Mouse (Mus musculus) heart, adult 2 months (tissue): ENCODE results near the gene Strip2. TPM values are rescaled to one million over a fixed set of nuclear protein-coding genes. Genes with fewer than 3 reads are reported as not detected.

Experiments
- DNase-seq, 2 experiments: peaks; one replicate each; pipeline ENCODE4 v3.0.0; 2021
- H3K27ac ChIP-seq: fragments of 200-600 bp; 2 replicates; pipeline ENCODE4 v1.8.1; 2022
- H3K27me3 ChIP-seq: fragments of 200-500 bp; 2 replicates; pipeline ENCODE4 v1.6.1; 2012; ENCODE audit warnings: mild to moderate bottlenecking, low read length, inconsistent platforms, mixed read lengths; ENCODE audit not compliant: control insufficient read depth, insufficient read depth
- H3K36me3 ChIP-seq: fragments of 200-500 bp; 2 replicates; pipeline ENCODE4 v1.6.1; 2012; ENCODE audit warnings: low read length, inconsistent platforms; ENCODE audit not compliant: control insufficient read depth, insufficient read depth
- H3K4me1 ChIP-seq: fragments of 200-500 bp; 2 replicates; pipeline ENCODE4 v1.6.1; 2011; ENCODE audit warnings: low read length; ENCODE audit not compliant: control insufficient read depth, insufficient read depth
- H3K4me3 ChIP-seq: fragments of 200-600 bp; 2 replicates; pipeline ENCODE4 v1.8.1; 2022
- H3K79me2 ChIP-seq: fragments of 200-500 bp; replicated peaks from 2 replicates; pipeline ENCODE4 v1.6.1; 2012; ENCODE audit warnings: mild to moderate bottlenecking, inconsistent platforms, low read length, moderate library complexity, mixed read lengths; ENCODE audit not compliant: control insufficient read depth, insufficient read depth
- H3K9ac ChIP-seq: fragments of 200-500 bp; 2 replicates; pipeline ENCODE4 v1.6.1; 2012; ENCODE audit warnings: low read depth, mild to moderate bottlenecking, control low read depth, inconsistent platforms, low read length, mixed read lengths
- CTCF ChIP-seq: fragments of 200-600 bp; IDR thresholded peaks from 2 replicates; pipeline ENCODE4 v1.8.1; 2022; ENCODE audit warnings: antibody characterized with exemption, mild to moderate bottlenecking, moderate library complexity
- EP300 ChIP-seq: fragments of 200-500 bp; IDR thresholded peaks from 2 replicates; pipeline ENCODE4 v1.6.1; 2011; ENCODE audit warnings: low read depth, low read length, control low read depth; ENCODE audit not compliant: insufficient read depth
- POLR2A ChIP-seq: fragments of 200-500 bp; IDR thresholded peaks from 2 replicates; pipeline ENCODE4 v1.6.1; 2011; ENCODE audit warnings: mild to moderate bottlenecking, low read depth, low read length, control low read depth; ENCODE audit not compliant: insufficient read depth
- WGBS: fragments of 180-500 bp; shearing (Covaris S2); methylation state at CpG from one replicate; pipeline ENCODE4 v1.1.7; 2018; 5-methylcytosine and 5-hydroxymethylcytosine counted together
- intact Hi-C: fragments of 180-260 bp; cut with DNase I; formaldehyde crosslinking; loops from one replicate; pipeline ENCODE4 v1.15.1; 2025
- polyA plus RNA-seq: library from polyadenylated mRNA; depleted of rRNA; stranded (reverse); fragments of >200 nt; gene quantifications from 2 replicates; pipeline ENCODE4 v1.2.3, GENCODE M21; 2012
- total RNA-seq, 2 experiments: library from RNA; stranded (reverse); gene quantifications; 2 replicates each; pipeline ENCODE4 v1.2.3; 2021

Gene Strip2
- total and polyA plus RNA-seq, 3 experiments, result 24.2 to 49.8 (median 46.9) TPM

DNA sequence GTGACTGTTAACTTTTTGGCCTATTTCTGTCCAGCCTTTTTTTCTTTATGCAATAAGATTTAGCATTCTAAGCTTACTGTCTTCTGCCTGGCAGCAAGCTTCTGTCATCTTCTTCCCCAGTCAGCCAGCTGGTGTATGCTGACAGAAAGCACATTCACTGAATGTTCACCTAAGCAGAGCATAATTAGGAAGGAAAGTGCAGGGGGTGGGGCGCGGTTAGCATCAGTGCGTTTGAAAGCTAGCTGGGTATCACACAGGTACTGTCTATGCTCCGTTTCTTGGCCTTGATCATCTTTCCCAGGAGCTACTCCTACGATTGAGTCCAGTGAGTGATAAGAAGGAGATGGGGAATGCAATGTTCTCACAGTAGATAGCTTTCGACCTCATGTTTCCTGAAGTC is 13.9 kb downstream of the Strip2 start:
- WGBS, result 42% methylated on average over 6 of the region's 6 CpGs
- Histone ChIP-seq H3K79me2 (no peaks in the 10 kb centered on the region), H3K4me3 (no peak overlapping the region), H3K27ac (no peak overlapping the region), H3K27me3 (no peaks in the 10 kb centered on the region), H3K4me1 (no peaks in the 10 kb centered on the region), H3K36me3 (peaks cover 6% of the 10 kb centered on the region), H3K9ac (no peak overlapping the region)
- no peak for TF ChIP-seq POLR2A
- no peak for TF ChIP-seq EP300
- TF ChIP-seq CTCF, result no peak
- intact Hi-C loops, result no loop called here
- no peak for DNase-seq

DNA sequence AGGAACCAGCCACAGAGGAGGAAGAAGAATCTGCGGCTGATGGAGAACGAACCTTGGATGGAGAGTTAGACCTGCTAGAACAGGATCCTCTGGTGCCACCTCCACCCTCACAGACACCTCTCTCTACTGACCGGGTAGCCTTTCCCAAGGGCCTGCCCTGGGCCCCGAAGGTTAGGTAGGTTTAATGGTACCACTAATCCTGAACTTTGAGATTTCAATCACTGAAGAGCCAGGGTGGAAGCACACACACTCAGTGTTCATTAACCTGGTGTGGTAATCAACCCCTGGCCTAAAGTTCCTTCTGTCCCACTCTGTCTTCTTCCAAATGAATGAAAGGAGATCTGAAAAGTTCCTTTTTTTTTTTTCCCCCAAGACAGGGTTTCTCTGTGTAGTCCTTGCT is 14.4 kb downstream of the Strip2 start:
- no peak overlapping the region for H3K9ac ChIP-seq
- no peaks in the 10 kb centered on the region for H3K4me1 ChIP-seq
- no peak overlapping the region for H3K4me3 ChIP-seq
- no peak overlapping the region for H3K27ac ChIP-seq
- no peaks in the 10 kb centered on the region for H3K27me3 ChIP-seq
- WGBS, result 79% methylated on average over 4 of the region's 4 CpGs
- DNase-seq, result no peak
- H3K36me3 ChIP-seq, result peaks cover 6% of the 10 kb centered on the region
- no peak for TF ChIP-seq POLR2A
- TF ChIP-seq CTCF, result no peak
- no peak for TF ChIP-seq EP300
- intact Hi-C loops, result no loop called here
- H3K79me2 ChIP-seq, result no peaks in the 10 kb centered on the region

GRCm38 (mm10) chr6:29935741-29936140 is 18.9 kb downstream of the Strip2 start:
- peak overlapping the region; percentile 70 for H3K27ac ChIP-seq
- no peaks in the 10 kb centered on the region for H3K27me3 ChIP-seq
- WGBS, result 55% methylated on average over 1 of the region's 1 CpGs
- H3K36me3 ChIP-seq, result peaks cover 11% of the 10 kb centered on the region
- peak in 1 of 2 experiments; percentile 56 for DNase-seq
- H3K4me1 ChIP-seq, result peaks cover 4% of the 10 kb centered on the region
- no peak overlapping the region for H3K9ac ChIP-seq
- no peak overlapping the region for H3K4me3 ChIP-seq
- no peak for TF ChIP-seq EP300
- no peak for TF ChIP-seq CTCF
- TF ChIP-seq POLR2A, result no peak
- intact Hi-C loops, result no loop called here
- no peaks in the 10 kb centered on the region for H3K79me2 ChIP-seq

GRCm38 (mm10) chr6:29940428-29940827 is 23.6 kb downstream of the Strip2 start:
- Histone ChIP-seq H3K36me3 (peaks cover 15% of the 10 kb centered on the region), H3K4me1 (peaks cover 4% of the 10 kb centered on the region), H3K27ac (no peak overlapping the region), H3K4me3 (no peak overlapping the region), H3K79me2 (no peaks in the 10 kb centered on the region), H3K9ac (no peak overlapping the region), H3K27me3 (no peaks in the 10 kb centered on the region)
- 12% methylated on average over 4 of the region's 4 CpGs for WGBS
- no peak for TF ChIP-seq POLR2A
- no peak for TF ChIP-seq CTCF
- no peak for TF ChIP-seq EP300
- DNase-seq, result no peak
- intact Hi-C loops, result no loop called here

- Histone ChIP-seq H3K4me1 (peaks cover 4% of the 10 kb centered on the region), H3K27ac (no peak overlapping the region), H3K27me3 (no peaks in the 10 kb centered on the region), H3K36me3 (peaks cover 15% of the 10 kb centered on the region), H3K9ac (no peak overlapping the region), H3K79me2 (no peaks in the 10 kb centered on the region), H3K4me3 (no peak overlapping the region)
- TF ChIP-seq CTCF (no peak), EP300 (no peak), POLR2A (no peak)
- DNase-seq, result no peak
- WGBS, result 65% methylated on average over 2 of the region's 2 CpGs
- intact Hi-C loops, result no loop called here
These were observed 24.2 kb downstream of the Strip2 start for GRCm38 (mm10) chr6:29941036-29941435.

- Histone ChIP-seq H3K36me3 (peaks cover 13% of the 10 kb centered on the region), H3K4me1 (peaks cover 4% of the 10 kb centered on the region), H3K27ac (no peak overlapping the region), H3K79me2 (no peaks in the 10 kb centered on the region), H3K27me3 (no peaks in the 10 kb centered on the region), H3K4me3 (no peak overlapping the region), H3K9ac (no peak overlapping the region)
- intact Hi-C loops, result no loop called here
- TF ChIP-seq CTCF, result no peak
- no peak for TF ChIP-seq POLR2A
- TF ChIP-seq EP300, result no peak
- 77% methylated on average over 1 of the region's 1 CpGs for WGBS
- no peak for DNase-seq
These were observed 27.7 kb downstream of the Strip2 start for GRCm38 (mm10) chr6:29944465-29944864.
